Mouse (Mus musculus): Measurements from ENCODE around the gene Hoxc11. TPM values are rescaled to one million over a fixed set of nuclear protein-coding genes. Genes with fewer than 3 reads are reported as not detected.
A peak's percentile ranks its signal among the peaks of the same experiment; 100 is the strongest.

Hoxc11 gene
- total and polyA plus RNA-seq, 3 experiments: not detected

- DNase-seq (ENCODE audit: extremely low read depth): no peak
- Histone ChIP-seq H3K4me2 (ENCODE audit: insufficient read depth, low read depth, poor library complexity, severe bottlenecking) (peak overlapping the region; percentile 48; the same call in 1 of the 2 replicates), H3K27me3 (replicated peaks) (peaks cover 92% of the 10 kb centered on the region), H3K9me3 (replicated peaks; ENCODE audit: low read length) (no peaks in the 10 kb centered on the region), H3K9ac (ENCODE audit: insufficient read depth, low read depth) (no peak overlapping the region), H3K36me3 (replicated peaks in 1 of 2; ENCODE audit: control insufficient read depth in 1 of 2, insufficient read depth in 1 of 2, low read length in 1 of 2) (no peaks in the 10 kb centered on the region), H3K27ac (ENCODE audit: insufficient read depth, low read depth) (no peak overlapping the region), H3K4me3 (replicated peaks in 1 of 3; ENCODE audit: low read depth in 2 of 3, low read length in 2 of 3, poor library complexity in 1 of 3) (no peak overlapping the region), H3K79me2 (replicated peaks; ENCODE audit: control insufficient read depth, extremely low read depth, insufficient read depth, poor library complexity, severe bottlenecking) (no peaks in the 10 kb centered on the region), H3K4me1 (ENCODE audit: control insufficient read depth in 1 of 2, insufficient read depth in 2 of 2) (peaks cover 2 to 20% of the 10 kb centered on the region in 2 experiments; a peak in 3 of 4 replicates)
- in situ Hi-C loops (cut with MboI; ENCODE audit: low pct_ligation_motif_present, low pct_unique_long_range_greater_than_20kb, low sequenced_read_pairs) (loop anchor here (10.0 kb wide), 1 partner anchor 334 kb away; the partner anchor contains the start of gene Gpr84), dilution Hi-C loops (cut with MboI; ENCODE audit: extremely low pct_ligation_motif_present, extremely low pct_unique_long_range_greater_than_20kb, low sequenced_read_pairs) (no loop called here)
- TF ChIP-seq IRF4 (IDR thresholded peaks at IDR 0.05; ENCODE audit: low read depth, low read length): no peak
- TF ChIP-seq PAX5 (IDR thresholded peaks at IDR 0.05; ENCODE audit: low read length): no peak
- no peak for TF ChIP-seq JUN (IDR thresholded peaks at IDR 0.05; ENCODE audit: insufficient read depth, low read depth, low read length)
- no peak for TF ChIP-seq MAX (IDR thresholded peaks at IDR 0.05; ENCODE audit: low read length)
- no peak for TF ChIP-seq ZMIZ1 (IDR thresholded peaks at IDR 0.05; ENCODE audit: low read depth, low read length)
- no peak for TF ChIP-seq POLR2A (IDR thresholded peaks at IDR 0.05; ENCODE audit: low read depth, low read length)
- TF ChIP-seq ZNF384 (IDR thresholded peaks at IDR 0.05; ENCODE audit: low read depth, low read length): no peak
- TF ChIP-seq USF1 (IDR thresholded peaks at IDR 0.05; ENCODE audit: low read depth, low read length): no peak
- no peak for TF ChIP-seq CHD2 (IDR thresholded peaks at IDR 0.05; ENCODE audit: low read length)
- TF ChIP-seq MAZ (IDR thresholded peaks at IDR 0.05; ENCODE audit: low read depth, low read length): no peak
These were observed 26.1 kb downstream of the Hoxc11 start for GRCm38 (mm10) chr15:102980352-102980751.

- Histone ChIP-seq H3K27ac (ENCODE audit: insufficient read depth, low read depth) (no peak overlapping the region), H3K79me2 (replicated peaks; ENCODE audit: control insufficient read depth, extremely low read depth, insufficient read depth, poor library complexity, severe bottlenecking) (no peaks in the 10 kb centered on the region), H3K9ac (ENCODE audit: insufficient read depth, low read depth) (no peak overlapping the region; the same call in 1 of the 2 replicates), H3K4me1 (ENCODE audit: control insufficient read depth in 1 of 2, insufficient read depth in 2 of 2) (peaks cover 2 to 20% of the 10 kb centered on the region in 2 experiments; a peak in 3 of 4 replicates), H3K4me3 (replicated peaks in 1 of 3; ENCODE audit: low read depth in 2 of 3, low read length in 2 of 3, poor library complexity in 1 of 3) (peak overlapping the region; percentile 20 to 52 (median 48)), H3K36me3 (replicated peaks in 1 of 2; ENCODE audit: control insufficient read depth in 1 of 2, insufficient read depth in 1 of 2, low read length in 1 of 2) (no peaks in the 10 kb centered on the region), H3K4me2 (ENCODE audit: insufficient read depth, low read depth, poor library complexity, severe bottlenecking) (peak overlapping the region; percentile 48), H3K27me3 (replicated peaks) (peaks cover 92% of the 10 kb centered on the region), H3K9me3 (replicated peaks; ENCODE audit: low read length) (no peaks in the 10 kb centered on the region)
- in situ Hi-C loops (cut with MboI; ENCODE audit: low pct_ligation_motif_present, low pct_unique_long_range_greater_than_20kb, low sequenced_read_pairs) (loop anchor here (10.0 kb wide), 1 partner anchor 334 kb away; the partner anchor contains the start of gene Gpr84), dilution Hi-C loops (cut with MboI; ENCODE audit: extremely low pct_ligation_motif_present, extremely low pct_unique_long_range_greater_than_20kb, low sequenced_read_pairs) (no loop called here)
- no peak for TF ChIP-seq ZMIZ1 (IDR thresholded peaks at IDR 0.05; ENCODE audit: low read depth, low read length)
- no peak for TF ChIP-seq MEF2A (IDR thresholded peaks at IDR 0.05; ENCODE audit: borderline replicate concordance, low read depth, low read length)
- TF ChIP-seq MAZ (IDR thresholded peaks at IDR 0.05; ENCODE audit: low read depth, low read length): no peak
- no peak for TF ChIP-seq CTCF (conservative IDR thresholded peaks at IDR 0.05 in 1 of 2, IDR thresholded peaks at IDR 0.05 in 1 of 2; ENCODE audit: low read depth in 2 of 2, low read length in 2 of 2)
- TF ChIP-seq IRF4 (IDR thresholded peaks at IDR 0.05; ENCODE audit: low read depth, low read length): no peak
- no peak for TF ChIP-seq E2F4 (IDR thresholded peaks at IDR 0.05; ENCODE audit: insufficient replicate concordance, low read depth, low read length)
- no peak for TF ChIP-seq PAX5 (IDR thresholded peaks at IDR 0.05; ENCODE audit: low read length)
- TF ChIP-seq KAT2A (IDR thresholded peaks at IDR 0.05; ENCODE audit: insufficient replicate concordance, low read length): no peak
- no peak for TF ChIP-seq MAX (IDR thresholded peaks at IDR 0.05; ENCODE audit: low read length)
- no peak for TF ChIP-seq ZC3H11A (IDR thresholded peaks at IDR 0.05; ENCODE audit: low read depth, low read length)
- TF ChIP-seq ETS1 (conservative IDR thresholded peaks at IDR 0.05; ENCODE audit: low read depth, low read length): no peak
- no peak for TF ChIP-seq MYC (IDR thresholded peaks at IDR 0.05; ENCODE audit: low read depth, low read length)
- no peak for TF ChIP-seq NELFE (IDR thresholded peaks at IDR 0.05; ENCODE audit: low read depth, low read length)
- TF ChIP-seq NRF1 (IDR thresholded peaks at IDR 0.05; ENCODE audit: low read depth, low read length): no peak
- no peak for DNase-seq (ENCODE audit: extremely low read depth)
These were observed 26.7 kb downstream of the Hoxc11 start for GRCm38 (mm10) chr15:102980912-102981311.
